Mouse (Mus musculus) forelimb bud, embryonic 11.5 days (tissue): Measurements from ENCODE around the gene Tes3-ps.

Experiments used
- DNase-seq: peaks from one replicate; pipeline ENCODE4 v3.0.0-alpha.2; 2012; ENCODE audit warnings: low read depth, low spot score

Tes3-ps gene

GRCm38 (mm10) chr13:49492376-49493368, at the start of gene Tes3-ps:
Gene Tes3-ps (plus strand): TSS chr13:49493318.
- DNase-seq = no peak

DNA sequence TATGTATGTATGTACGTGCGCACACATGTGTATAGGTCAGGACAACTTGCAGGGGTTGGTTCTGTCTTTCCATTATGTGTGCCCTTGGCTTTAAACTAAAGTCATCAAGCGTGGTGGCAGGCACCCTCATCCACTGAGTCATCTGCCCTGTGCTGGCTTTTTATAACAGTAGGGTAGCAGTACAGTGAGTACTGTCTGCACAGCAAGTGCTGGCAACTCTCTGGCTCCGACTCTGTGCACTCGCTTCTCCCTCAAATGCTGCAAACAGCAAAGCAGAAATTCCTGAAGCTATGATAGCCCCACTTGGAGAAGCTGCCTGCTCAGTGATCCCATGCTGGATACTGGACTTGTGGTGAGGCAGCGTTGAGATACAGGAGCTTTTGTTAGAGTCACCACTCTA, 48.7 kb upstream of the Tes3-ps start:
- no peak for DNase-seq

DNA sequence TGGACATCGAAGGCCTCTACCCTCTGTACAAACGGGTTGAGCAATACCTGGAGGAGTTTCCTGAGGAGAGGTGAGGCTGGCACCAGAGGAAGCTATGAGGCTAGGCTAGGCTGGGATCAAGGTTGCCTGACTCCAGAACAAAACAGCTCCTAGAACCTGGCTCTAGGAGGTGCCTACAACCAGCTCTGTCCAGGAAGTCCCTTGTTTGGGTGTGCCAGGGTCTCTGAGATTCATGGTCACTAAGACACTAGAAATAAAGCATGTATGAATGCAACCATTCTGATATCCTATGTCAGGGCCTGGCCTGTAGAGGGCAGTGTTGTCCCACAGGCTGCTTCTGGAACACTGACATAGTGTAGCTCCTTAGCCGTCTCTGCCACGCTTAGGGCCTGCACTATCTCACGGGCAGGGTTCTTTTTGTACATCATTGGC, 43.8 kb upstream of the Tes3-ps start:
- DNase-seq = peak; percentile 77

DNA sequence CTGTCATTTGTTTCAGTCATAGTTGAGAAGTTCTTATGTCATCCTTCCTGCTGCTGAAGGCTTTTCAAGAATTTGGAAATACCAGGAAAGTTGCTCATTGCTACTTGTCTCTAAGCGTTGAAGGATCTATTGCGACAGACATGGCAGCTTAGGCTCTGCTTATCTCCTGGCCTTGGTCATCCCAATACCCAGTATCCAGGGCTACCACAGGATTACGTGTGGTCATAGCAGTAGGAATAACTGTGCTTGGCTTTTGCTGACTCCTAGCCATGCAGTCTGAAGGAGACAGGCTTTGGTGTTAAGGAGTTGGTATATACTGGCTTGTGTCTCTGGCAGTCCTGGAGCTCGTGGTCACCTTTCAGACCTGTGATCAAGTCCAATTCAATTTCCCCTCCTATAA, 32.8 kb upstream of the Tes3-ps start:
- no peak for DNase-seq

DNA sequence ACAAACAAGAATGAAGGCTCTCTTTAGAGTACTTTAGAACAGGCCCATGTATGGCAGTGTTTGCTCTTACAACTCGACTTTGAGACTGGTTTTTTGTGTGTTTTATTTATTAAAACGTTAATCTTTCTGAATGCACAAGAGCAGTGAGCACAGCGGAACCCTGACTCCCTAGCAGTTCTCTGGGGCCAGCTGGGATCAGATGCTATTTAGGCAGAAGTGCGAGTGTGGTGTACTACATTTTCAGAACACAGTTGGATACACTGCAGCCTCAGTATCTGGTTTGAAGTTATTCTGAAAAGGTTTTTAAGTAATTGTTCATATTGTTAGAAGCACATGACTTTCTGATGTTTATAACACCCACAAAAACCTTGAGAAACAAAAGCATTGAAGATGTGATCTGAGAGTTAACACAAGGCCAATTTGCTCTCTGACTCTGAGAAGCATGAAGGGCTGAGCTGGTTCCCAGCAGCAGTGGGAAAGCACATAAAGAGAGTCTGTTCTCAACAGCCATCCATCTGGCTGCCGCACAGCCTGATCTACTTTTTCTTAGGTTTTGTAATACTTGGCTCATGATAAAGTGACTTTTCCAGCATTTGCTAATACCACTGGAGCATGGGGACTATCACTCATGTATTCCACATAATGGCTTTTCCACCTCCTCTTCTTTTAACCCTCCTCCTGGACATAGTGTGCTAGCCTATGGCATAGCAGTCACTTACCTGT, 32.3 kb upstream of the Tes3-ps start:
- no peak for DNase-seq

DNA sequence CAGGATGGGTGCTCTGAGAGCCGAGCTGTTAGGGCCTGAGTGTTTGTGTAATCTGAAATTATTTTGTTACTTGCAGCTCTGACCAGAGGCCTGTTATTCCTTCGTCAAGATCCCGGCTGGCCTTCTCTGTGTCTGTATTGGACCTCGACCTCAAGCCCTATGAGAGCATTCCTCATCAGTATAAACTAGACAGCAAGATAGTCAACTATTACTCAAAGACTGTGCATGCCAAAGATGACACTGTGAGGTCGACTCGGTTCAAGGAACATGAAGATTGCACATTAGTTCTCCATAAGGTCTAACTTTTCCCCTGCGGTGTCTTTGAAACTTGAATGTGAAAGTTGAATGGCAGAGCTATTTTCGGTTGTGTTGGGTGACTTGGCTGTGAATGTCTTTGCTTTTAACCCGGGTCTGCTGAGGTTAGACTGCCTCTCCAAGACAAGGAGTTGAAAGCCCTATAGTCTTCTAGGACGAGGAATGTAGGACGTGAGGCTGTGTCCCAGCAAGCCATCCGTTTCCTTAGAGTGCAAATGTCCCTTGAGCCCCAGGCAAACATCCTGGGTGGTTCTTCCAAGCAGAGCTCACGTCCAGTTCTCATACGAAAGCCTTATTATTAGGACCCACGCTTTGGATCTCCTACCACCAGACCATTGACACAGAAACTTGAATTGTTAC, 31.5 kb upstream of the Tes3-ps start:
- DNase-seq = no peak

GRCm38 (mm10) chr13:49462921-49463320, 30.2 kb upstream of the Tes3-ps start:
- DNase-seq = no peak

- no peak for DNase-seq
Measured at GRCm38 (mm10) chr13:49465875-49466274, 27.2 kb upstream of the Tes3-ps start.

DNA sequence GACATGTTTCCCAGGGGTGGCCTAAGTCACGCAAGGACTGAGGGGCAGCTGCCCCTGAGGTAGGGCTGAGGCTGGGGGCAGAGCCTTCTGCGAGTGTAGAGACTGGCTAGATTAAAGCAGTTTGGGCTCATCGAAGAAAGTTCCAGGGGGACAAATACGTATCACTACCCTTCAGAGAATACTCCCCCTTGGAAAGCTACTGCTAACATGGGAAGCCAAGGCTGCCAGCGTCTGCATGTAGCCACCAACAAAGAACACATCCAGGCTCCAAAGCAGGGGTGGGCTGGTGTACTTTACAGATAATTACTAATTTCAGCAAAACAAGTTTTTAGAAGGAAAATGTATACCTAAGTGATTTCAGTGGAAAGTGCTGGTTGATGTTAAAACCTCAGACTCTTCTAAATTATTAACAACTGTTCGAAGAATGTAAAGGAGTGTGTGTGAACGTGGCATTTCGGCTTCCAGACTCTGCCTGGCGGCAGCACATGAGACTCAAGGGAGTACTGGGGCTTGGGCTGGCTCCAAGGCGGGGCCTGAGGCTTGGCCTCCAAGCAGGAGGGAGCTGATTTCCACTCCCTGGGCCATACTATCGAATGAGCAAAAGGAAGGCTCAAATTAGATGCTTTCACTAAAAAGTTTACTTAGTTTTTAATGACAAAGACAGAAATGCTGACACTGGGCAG, 26.6 kb upstream of the Tes3-ps start:
- DNase-seq = no peak

DNA sequence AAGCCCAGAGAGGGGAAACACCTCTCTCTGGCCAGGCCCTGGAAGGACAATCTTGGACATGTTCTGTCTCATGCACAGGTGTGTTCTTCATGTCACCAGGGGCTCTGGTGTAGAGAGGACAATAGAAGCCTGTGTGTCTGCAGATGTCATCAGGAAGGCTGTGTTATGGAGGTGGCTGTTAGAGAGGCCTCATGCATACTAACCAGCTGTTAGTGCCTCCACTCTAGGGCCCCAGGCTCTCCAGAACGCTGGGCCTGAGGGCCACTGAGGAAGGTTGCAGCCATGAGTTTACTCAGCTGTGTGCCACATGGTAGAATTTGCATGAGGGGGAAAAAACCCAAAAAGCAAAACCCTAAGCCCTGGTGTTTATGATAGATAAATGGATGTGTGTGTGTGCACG, 25.5 kb upstream of the Tes3-ps start:
- no peak for DNase-seq

DNA sequence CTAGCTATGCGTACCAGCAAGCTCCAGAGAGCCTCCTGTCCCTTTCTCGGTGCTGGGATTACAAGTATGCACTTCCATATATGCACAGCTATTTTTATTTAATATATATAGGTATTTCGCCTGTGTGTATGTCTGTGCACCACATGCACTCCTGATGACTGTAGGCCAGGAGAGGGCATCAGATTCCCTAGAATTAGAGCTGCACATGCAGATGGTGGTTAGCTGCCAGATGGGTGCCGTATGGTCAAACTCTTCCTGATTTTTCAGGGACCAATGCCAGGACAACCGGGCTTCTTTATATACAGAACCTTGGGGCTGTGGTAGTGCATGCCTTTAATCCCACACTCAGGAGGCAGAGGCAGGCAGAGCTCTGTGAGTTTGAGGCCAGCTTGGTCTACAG, 24.1 kb upstream of the Tes3-ps start:
- no peak for DNase-seq

DNA sequence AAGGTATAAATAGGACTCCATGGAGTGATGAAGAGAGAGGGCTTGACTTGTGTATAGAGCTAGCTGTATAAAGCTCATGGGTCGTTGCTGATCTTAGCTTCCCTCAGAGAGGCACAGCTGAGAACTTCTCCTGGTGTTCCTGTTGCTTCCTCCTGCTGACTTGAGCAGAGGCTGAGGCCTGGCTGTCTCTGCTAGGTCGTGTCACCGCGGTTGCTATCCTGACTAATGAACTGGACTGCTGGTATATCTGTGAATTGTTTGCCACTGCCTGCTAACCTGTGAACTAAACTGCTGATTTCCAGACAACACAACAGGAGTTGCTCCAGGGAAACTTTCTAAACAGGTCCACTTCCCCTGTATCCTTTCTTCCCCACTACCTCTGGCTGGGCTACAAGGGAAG, 22.8 kb upstream of the Tes3-ps start:
- no peak for DNase-seq

GRCm38 (mm10) chr13:49470806-49471205, 22.3 kb upstream of the Tes3-ps start:
- DNase-seq = no peak

DNA sequence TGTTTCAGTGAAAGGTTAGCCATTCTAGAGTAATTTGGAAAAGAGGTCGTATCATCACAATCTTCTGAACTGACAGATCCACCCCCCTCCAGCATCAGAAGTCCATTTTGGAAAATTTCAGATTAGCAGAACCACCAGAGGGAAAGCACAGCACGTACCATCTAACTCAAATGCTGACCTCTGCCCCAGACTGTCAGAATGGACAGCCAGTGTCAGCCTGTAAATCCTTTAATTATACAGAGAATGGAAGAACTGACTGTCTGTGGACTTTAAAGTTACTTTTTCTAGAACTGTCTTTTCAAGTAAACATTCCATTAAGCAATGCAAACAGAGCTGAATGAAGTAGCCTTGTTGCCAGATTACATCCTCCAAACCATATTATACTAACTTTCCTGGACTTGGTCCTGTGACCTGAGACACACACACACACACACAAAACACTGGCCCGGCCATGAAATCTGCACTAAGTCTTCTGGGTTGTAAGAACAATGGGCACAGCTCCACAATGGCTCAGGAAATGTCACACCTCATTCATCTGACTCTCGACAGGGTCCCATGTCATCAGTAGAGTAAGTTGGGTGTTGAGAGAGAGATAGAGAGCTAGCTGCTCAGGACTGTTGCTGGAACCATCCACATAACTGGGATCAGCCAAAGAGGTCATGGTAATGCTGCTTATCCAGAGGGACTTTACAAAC, 21.0 kb upstream of the Tes3-ps start:
- no peak for DNase-seq

DNA sequence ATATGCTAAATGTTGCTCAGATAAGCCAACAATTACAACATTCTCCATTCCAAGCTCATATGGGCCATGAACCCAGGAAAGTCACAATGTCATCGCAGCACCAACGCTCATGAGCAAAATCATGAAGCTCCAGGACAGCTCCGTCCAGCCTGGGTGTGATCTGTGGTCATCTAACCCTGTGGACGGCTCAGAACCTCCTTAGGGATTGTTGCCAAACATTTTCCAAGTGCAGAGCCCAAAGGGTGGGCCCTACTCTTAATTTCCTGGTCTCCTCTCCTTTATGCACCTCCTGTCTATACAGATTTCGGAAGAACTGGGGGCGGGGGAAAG, 20.5 kb upstream of the Tes3-ps start:
- DNase-seq = no peak

DNA sequence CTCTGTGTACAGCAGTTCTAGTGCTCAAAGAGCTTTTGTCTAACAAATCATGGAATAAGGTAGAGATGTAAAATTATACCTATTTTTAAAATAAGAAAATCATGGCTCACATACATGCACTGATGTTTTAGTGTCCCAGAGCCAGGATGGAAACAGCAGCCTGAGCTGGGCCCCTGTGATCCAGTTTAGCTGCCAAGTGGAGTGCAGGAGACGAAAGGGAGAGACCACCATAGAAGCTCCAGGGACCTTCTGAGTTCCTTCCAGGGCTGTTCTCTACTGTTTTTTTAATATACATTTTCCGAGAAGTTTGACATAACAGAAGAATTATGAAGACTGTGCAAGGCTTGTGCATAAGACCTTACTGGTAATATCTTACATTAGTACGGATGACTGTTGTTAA, 15.2 kb upstream of the Tes3-ps start:
- no peak for DNase-seq

DNA sequence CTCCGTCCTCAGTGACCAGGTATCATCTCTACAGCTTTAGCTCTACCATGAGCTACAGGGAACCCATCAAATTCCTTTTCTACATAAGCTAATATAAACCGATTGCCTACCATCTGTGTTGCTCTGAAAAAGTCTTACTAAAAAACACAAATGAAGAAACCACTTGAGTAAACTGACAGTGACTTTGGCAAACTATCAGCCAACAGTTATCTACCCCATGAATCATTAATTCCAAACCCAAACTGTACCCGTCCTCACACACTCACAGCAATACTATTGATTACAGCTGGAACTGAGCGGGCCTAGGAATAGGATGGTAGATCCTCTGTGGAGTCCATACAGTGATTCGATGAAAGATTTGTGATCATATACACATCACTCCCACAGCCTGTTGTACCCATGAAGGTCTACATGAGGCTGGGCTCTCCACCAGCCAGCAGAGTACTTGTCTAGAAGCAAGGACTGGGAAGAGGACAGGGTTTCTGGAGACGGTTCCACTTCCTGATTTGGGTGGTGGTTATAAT, 14.2 kb upstream of the Tes3-ps start:
- no peak for DNase-seq

DNA sequence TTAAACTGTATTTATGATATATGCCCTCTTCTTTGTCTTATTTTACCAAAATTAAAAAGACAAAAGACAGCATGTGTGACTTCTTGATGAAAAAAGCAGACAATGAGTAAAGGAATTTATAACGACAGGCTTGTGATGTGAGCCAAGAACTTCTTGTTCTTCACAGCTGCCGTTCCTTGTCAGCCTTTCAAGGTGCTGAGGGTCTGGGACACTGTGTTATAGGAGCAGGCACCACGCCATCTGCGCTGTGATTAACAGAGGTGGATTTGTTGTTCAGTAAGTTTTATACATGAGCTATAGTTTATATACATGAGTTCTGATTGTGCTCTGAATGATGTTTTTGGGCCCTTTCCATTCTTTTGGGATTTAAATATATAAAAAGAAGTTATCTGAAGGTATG, 13.7 kb upstream of the Tes3-ps start:
- DNase-seq = no peak

DNA sequence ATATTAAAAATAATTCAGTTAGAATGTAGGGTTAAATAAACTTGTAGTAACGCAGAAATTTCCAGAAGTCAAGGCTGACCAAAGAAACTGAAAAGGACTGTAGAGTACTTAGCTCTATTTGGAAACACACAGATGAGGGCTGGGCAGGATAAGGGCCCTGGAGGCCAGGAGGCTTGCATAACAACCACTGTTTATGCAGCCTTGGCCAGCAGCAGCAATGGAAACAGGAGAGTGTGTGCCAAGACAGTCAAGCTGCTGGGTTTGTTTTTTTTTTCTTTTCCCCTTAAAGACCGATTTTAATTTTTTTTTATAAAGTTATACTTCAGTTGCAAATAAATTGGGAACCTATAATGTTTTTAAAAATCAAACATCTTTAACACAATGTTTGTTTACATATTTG, 13.1 kb upstream of the Tes3-ps start:
- DNase-seq = no peak

- no peak for DNase-seq
Measured at GRCm38 (mm10) chr13:49480551-49480950, 12.6 kb upstream of the Tes3-ps start.

DNA sequence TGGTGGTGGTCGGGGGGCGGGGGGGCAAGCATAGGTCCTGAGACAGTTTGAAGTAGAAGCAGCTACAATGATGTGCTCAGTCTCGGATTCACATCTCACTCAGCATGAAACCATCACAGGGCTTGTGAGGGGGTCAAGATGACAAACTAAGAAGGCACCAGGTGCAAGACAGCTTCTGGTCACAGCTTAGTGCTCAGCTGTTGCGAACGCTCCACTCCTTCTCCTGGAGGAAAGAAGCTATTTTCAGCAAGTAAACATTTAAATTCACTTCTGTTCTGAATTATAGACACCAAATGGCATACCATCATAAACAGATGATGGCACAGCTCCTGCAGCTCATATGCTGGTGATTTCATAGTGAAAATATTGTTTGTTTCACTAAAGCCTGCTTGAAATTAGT, 7.7 kb upstream of the Tes3-ps start:
- no peak for DNase-seq
